Mouse (Mus musculus): Measurements from ENCODE around the gene Macrod2.

GRCm38 (mm10) chr2:141962868-141963267 lies 1567.8 kb downstream of the Macrod2 start:
- TF ChIP-seq FLI1 (IDR thresholded peaks at IDR 0.05; ENCODE audit: low read length) (no peak), GATA1 (IDR thresholded peaks at IDR 0.05; ENCODE audit: borderline replicate concordance, low read length) (no peak)

All from megakaryocyte, embryonic 14.5 days (primary cell).